Mouse (Mus musculus) lung, embryonic 15.5 days (tissue): Measurements from ENCODE around the gene Dock4. TPM values are rescaled to one million over a fixed set of nuclear protein-coding genes. Genes with fewer than 3 reads are reported as not detected.

Experiments used
- ATAC-seq: fragments of 200-750 bp; cut with Nextera tagmentation; 2 replicates; pipeline ENCODE4 v1.8.0; 2017; ENCODE audit warnings: moderate number of reproducible peaks, borderline replicate concordance; ENCODE audit not compliant: low FRiP score, low TSS enrichment; ENCODE audit errors: extremely low read depth
- H3K27ac ChIP-seq: fragments of 300-500 bp; sonication (generic); 2 replicates; pipeline ENCODE4 v1.5.1; 2015; ENCODE audit warnings: moderate library complexity, mild to moderate bottlenecking, inconsistent platforms
- H3K27me3 ChIP-seq: fragments of 300-500 bp; sonication (generic); 2 replicates; pipeline ENCODE4 v1.6.1; 2015; ENCODE audit warnings: inconsistent platforms
- H3K36me3 ChIP-seq: fragments of 300-500 bp; sonication (generic); 2 replicates; pipeline ENCODE4 v1.6.1; 2015; ENCODE audit warnings: inconsistent platforms
- H3K4me1 ChIP-seq: fragments of 300-500 bp; sonication (generic); 2 replicates; pipeline ENCODE4 v1.6.1; 2015; ENCODE audit warnings: inconsistent platforms
- H3K4me2 ChIP-seq: fragments of 300-500 bp; sonication (generic); 2 replicates; pipeline ENCODE4 v1.6.1; 2015; ENCODE audit warnings: inconsistent platforms, mild to moderate bottlenecking, moderate library complexity
- H3K4me3 ChIP-seq: fragments of 300-500 bp; sonication (generic); 2 replicates; pipeline ENCODE4 v1.5.1; 2015; ENCODE audit warnings: mild to moderate bottlenecking, inconsistent platforms
- H3K9ac ChIP-seq: fragments of 300-500 bp; sonication (generic); 2 replicates; pipeline ENCODE4 v1.6.1; 2015; ENCODE audit warnings: inconsistent platforms
- H3K9me3 ChIP-seq: fragments of 300-500 bp; sonication (generic); 2 replicates; pipeline ENCODE4 v1.6.1; 2016; ENCODE audit warnings: inconsistent platforms
- WGBS: fragments of 180-500 bp; shearing (Covaris S2); methylation state at CpG from one replicate; pipeline ENCODE4 v1.1.7; 2015; 5-methylcytosine and 5-hydroxymethylcytosine counted together
- polyA plus RNA-seq: library from polyadenylated mRNA; unstranded; fragments of >200 nt; fragmentation: Nextera tagmentation; extraction: Ambion mirVana; gene quantifications from 2 replicates; pipeline ENCODE4 v1.2.1, GENCODE M21; 2015

The Dock4 gene
- polyA plus RNA-seq, 1 experiment from 2014 or later = 28.0 TPM

DNA sequence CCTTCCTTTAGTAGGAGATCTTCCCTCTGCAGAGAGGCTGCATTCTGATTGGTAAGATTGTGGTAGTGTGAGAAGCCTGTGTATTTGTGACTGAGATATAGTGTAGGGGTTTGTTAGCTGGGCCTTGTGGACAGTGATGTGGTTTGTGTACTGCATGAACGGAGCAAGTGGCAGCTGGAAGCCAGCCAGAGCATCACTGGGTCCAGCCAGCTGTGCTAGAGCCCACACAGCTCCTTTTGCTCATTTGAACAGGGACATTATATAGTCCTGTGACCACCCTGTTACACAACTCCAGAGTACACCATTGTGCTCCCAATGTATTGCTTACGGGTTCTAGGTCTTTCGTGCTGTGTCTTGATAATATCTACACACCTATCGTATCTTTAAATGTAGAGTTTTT lies 22.5 kb downstream of the Dock4 start:
- Histone ChIP-seq H3K27ac (no peak overlapping the region), H3K27me3 (no peaks in the 10 kb centered on the region), H3K36me3 (no peaks in the 10 kb centered on the region), H3K4me2 (no peak overlapping the region), H3K4me1 (peaks cover 31% of the 10 kb centered on the region), H3K9ac (no peak overlapping the region), H3K4me3 (no peak overlapping the region), H3K9me3 (no peaks in the 10 kb centered on the region)
- no peak for ATAC-seq
- WGBS = 74% methylated on average over 4 of the region's 4 CpGs

DNA sequence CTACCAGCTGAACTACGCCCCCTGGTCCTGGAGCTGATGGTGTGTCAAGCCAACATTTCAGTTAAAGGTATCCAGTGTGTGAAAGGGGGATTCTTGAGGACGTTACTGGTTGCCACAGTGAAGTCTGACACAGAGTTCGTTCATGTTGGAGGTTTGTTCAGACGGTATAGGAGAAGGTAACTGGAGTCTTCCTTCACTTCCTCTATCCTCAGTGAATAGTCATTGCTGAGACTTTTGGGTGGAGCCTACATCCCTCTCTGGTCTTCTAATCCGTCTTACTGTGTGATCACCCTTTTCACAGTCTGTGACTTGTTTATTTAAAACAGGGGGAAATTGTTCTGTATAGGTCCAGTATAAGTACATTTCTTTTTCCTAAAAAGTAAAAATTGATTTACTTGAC lies 23.3 kb downstream of the Dock4 start:
- Histone ChIP-seq H3K27ac (no peak overlapping the region), H3K9me3 (no peaks in the 10 kb centered on the region), H3K9ac (no peak overlapping the region), H3K4me3 (no peak overlapping the region), H3K36me3 (no peaks in the 10 kb centered on the region), H3K4me1 (peaks cover 33% of the 10 kb centered on the region), H3K4me2 (no peak overlapping the region), H3K27me3 (no peaks in the 10 kb centered on the region)
- no peak for ATAC-seq
- WGBS = 68% methylated on average over 5 of the region's 5 CpGs

DNA sequence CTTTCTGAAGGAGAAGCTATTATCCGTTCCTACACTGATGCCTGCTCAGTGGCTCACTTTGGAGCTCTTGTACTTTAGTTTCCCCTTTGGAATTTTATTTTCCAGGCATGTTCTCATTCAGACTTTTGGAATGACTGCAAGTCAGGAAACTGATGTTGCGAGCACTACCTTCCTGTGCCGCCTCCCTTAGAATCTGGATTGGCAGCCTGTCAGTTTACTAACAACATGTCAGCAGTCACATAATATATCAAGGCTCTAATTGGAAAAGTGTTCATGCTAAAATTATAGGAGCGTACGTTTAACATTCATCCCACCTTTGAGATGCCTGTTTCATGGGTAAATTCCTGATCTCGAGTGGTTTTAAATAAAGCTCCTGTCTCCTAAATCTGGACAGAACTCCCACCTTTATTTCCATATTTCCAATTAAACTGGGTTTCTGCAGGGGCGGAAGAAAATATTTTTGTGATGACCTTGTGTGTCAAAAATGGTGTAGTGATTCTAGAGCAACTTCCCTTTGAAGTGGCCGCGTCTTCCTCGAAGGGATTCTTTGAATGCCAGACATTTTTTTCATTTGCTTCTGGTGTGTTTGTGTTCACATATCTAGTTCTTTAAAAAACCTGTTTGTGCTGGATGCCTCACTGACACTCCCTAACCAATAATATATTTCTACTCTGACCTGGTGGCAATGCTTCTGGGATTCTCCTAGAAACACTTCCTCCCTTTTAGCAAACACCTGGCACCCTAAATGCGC lies 26.1 kb downstream of the Dock4 start:
- Histone ChIP-seq H3K27me3 (no peaks in the 10 kb centered on the region), H3K4me1 (peaks cover 24% of the 10 kb centered on the region), H3K9me3 (no peaks in the 10 kb centered on the region), H3K9ac (no peak overlapping the region), H3K4me3 (peak overlapping the region; percentile 15), H3K4me2 (peak overlapping the region; percentile 44), H3K36me3 (no peaks in the 10 kb centered on the region), H3K27ac (no peak overlapping the region)
- no peak for ATAC-seq
- WGBS = 21% methylated on average over 11 of the region's 11 CpGs

GRCm38 (mm10) chr12:40473709-40474108 lies 28.0 kb downstream of the Dock4 start:
- H3K9me3 ChIP-seq = no peaks in the 10 kb centered on the region
- 42% methylated on average over 2 of the region's 2 CpGs for WGBS
- no peak for ATAC-seq

DNA sequence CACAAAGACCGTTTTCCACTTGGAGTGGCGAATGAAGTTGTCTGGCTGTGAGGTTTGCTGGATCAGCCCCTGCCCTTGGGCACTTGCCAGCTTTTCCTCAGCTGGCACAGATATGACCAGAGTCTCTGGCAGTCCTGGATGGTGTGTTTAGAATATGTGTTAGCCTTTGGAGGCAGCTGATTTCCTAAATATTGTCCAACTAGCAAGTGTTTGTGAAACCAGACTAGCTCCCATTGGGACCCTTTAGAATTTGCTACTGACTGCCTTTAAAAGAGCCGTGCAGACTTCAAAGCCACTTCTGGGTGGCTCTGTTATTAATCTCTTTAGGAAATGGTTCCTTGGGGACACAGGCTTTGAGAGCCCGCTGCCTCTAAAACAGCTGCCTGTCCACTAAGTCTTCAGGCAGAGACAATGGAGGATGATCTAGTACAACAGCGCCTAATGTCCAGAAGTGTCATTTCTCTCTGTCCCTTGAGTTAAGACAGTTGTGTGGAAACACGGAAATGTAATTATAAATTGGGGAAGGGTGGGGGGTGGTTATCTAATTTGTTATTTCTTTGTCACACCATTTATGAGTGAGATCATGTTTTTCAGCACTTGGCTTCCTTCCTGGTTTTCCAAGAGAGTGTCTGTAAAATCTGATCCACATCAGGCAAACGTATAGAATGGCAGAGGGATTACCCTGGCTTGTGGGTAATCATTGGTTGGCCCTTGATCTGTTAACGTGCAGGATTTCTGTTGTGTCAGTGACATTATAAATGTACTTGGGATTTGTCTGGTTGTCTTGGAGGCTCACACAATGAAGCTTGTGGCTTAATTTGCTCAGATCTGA lies 32.1 kb downstream of the Dock4 start:
- peak overlapping the region; percentile 6; the same call in 1 of the 2 replicates for H3K4me2 ChIP-seq

More at GRCm38 (mm10) chr12:40473709-40474108, 28.0 kb downstream of the Dock4 start:
- Histone ChIP-seq H3K27me3 (no peaks in the 10 kb centered on the region), H3K27ac (no peak overlapping the region), H3K4me2 (no peak overlapping the region), H3K36me3 (no peaks in the 10 kb centered on the region), H3K4me1 (peaks cover 37% of the 10 kb centered on the region), H3K9ac (no peak overlapping the region), H3K4me3 (no peak overlapping the region)

DNA sequence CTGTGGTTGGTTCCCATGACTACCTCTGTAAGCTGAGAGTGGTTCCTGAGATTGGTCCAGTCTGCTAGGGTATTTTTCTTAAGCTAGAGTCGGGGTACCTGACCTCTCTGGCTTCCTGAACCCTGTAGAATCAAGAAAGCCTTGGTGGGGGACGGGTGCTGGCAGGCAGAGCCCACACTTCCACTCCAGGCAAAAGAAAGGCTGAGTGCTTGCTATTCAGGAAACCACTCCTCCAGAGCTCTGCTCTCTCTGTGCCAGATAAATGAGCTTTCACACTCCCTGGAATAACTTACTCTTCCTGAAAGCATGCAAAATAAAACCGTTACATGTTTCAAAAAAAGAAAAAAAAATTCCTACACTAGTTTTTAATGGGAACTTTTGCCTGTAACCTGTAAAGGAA lies 38.5 kb downstream of the Dock4 start:
- H3K27me3 ChIP-seq = no peaks in the 10 kb centered on the region
- H3K4me3 ChIP-seq = no peak overlapping the region
- no peak overlapping the region; the same call in 1 of the 2 replicates for H3K4me2 ChIP-seq
- H3K27ac ChIP-seq = peak overlapping the region; percentile 59; the same call in 1 of the 2 replicates
- peaks cover 18% of the 10 kb centered on the region; the same call in 1 of the 2 replicates for H3K4me1 ChIP-seq
- no peaks in the 10 kb centered on the region for H3K9me3 ChIP-seq
- H3K9ac ChIP-seq = no peak overlapping the region
- ATAC-seq = no peak
- 15% methylated on average over 3 of the region's 3 CpGs for WGBS
- H3K36me3 ChIP-seq = no peaks in the 10 kb centered on the region

More for the DNA sequence above, 32.1 kb downstream of the Dock4 start:
- WGBS = 33% methylated on average over 8 of the region's 8 CpGs
- Histone ChIP-seq H3K27ac (peak overlapping the region; percentile 16; the same call in 1 of the 2 replicates), H3K27me3 (no peaks in the 10 kb centered on the region), H3K36me3 (no peaks in the 10 kb centered on the region), H3K9ac (no peak overlapping the region), H3K9me3 (no peaks in the 10 kb centered on the region), H3K4me1 (peaks cover 22% of the 10 kb centered on the region), H3K4me3 (no peak overlapping the region)
- peak; percentile 78 for ATAC-seq

GRCm38 (mm10) chr12:40485210-40485609 lies 39.5 kb downstream of the Dock4 start:
- Histone ChIP-seq H3K27ac (no peak overlapping the region), H3K4me1 (peaks cover 18% of the 10 kb centered on the region; the same call in 1 of the 2 replicates)

GRCm38 (mm10) chr12:40486047-40486837 lies 40.5 kb downstream of the Dock4 start:
- Histone ChIP-seq H3K27me3 (no peaks in the 10 kb centered on the region), H3K9me3 (no peaks in the 10 kb centered on the region), H3K9ac (no peak overlapping the region), H3K4me1 (peaks cover 18% of the 10 kb centered on the region; the same call in 1 of the 2 replicates), H3K4me3 (no peak overlapping the region), H3K27ac (no peak overlapping the region), H3K4me2 (no peak overlapping the region), H3K36me3 (no peaks in the 10 kb centered on the region)
- 64% methylated on average over 12 of the region's 12 CpGs for WGBS
- ATAC-seq = no peak

More at GRCm38 (mm10) chr12:40485210-40485609, 39.5 kb downstream of the Dock4 start:
- WGBS = 78% methylated on average over 1 of the region's 1 CpGs
- Histone ChIP-seq H3K9ac (no peak overlapping the region), H3K36me3 (no peaks in the 10 kb centered on the region), H3K4me3 (no peak overlapping the region), H3K4me2 (no peak overlapping the region), H3K9me3 (no peaks in the 10 kb centered on the region), H3K27me3 (no peaks in the 10 kb centered on the region)
- ATAC-seq = no peak

- Histone ChIP-seq H3K4me3 (no peak overlapping the region), H3K27me3 (no peaks in the 10 kb centered on the region), H3K36me3 (no peaks in the 10 kb centered on the region), H3K9me3 (no peaks in the 10 kb centered on the region), H3K4me2 (peak overlapping the region; percentile 13; the same call in 1 of the 2 replicates), H3K9ac (no peak overlapping the region), H3K4me1 (peaks cover 37% of the 10 kb centered on the region), H3K27ac (no peak overlapping the region)
- WGBS = 56% methylated on average over 11 of the region's 11 CpGs
- ATAC-seq = no peak
These were observed 50.6 kb downstream of the Dock4 start for GRCm38 (mm10) chr12:40496387-40496786.

GRCm38 (mm10) chr12:40497806-40498205 lies 52.1 kb downstream of the Dock4 start:
- Histone ChIP-seq H3K4me1 (peaks cover 38% of the 10 kb centered on the region), H3K9me3 (no peaks in the 10 kb centered on the region), H3K27me3 (no peaks in the 10 kb centered on the region), H3K9ac (no peak overlapping the region), H3K4me2 (no peak overlapping the region), H3K27ac (no peak overlapping the region), H3K4me3 (no peak overlapping the region), H3K36me3 (no peaks in the 10 kb centered on the region)
- 39% methylated on average over 5 of the region's 5 CpGs for WGBS
- ATAC-seq = no peak

DNA sequence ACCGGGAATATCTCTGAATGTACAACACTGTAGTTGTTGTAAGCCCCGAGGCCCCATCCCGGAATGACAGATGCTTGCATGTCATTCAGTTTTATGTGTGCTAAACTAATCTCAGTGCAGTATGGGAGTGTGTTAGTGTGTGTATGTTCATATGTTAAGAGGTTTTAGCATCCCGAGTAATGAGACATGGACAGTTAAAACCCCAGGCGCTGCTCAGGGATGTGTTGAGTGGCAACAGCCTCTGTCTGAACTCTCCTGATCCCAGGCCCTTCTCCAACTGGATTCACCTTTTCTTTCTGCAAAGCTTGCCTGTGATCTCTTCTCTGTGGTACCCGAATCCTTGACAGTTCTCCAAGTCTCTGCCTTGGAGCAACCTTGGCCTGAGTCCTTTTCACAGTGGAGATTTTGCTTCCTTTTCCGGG lies 52.5 kb downstream of the Dock4 start:
- Histone ChIP-seq H3K9me3 (no peaks in the 10 kb centered on the region), H3K4me2 (no peak overlapping the region), H3K27me3 (no peaks in the 10 kb centered on the region), H3K4me3 (no peak overlapping the region), H3K36me3 (no peaks in the 10 kb centered on the region), H3K9ac (no peak overlapping the region), H3K4me1 (peaks cover 42% of the 10 kb centered on the region), H3K27ac (0 out of 2 replicates have a peak overlapping the region, but pooled peaks have one; percentile 81)
- no peak for ATAC-seq
- 59% methylated on average over 7 of the region's 7 CpGs for WGBS
